Mouse (Mus musculus): ENCODE measurements at regions not wholly inside any gene's neighbourhood (a gene's known extent, or its start where the extent isn't known, plus 50 kb on each side); places are given as distances from the start of the nearest gene placed in this dataset.

DNA sequence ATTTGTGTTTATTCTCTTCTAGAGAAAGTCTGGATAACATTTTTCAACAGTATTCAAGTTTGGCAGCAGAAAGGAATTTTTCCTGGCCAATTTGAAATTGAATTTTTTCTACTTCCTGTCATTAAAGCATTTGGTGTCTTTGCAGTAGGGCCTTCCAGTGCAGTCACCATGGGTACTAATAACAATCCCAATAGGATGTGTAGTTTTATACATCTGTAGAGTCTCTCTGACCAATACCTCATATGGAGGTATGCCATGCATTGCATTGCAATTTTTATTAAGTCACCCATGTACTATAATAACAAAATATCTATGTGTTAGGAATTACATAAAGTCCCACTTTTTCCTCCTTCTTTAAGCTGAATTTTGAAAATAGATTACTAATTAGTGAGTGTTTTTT lies 2257.4 kb upstream of the Aga start:
- Histone ChIP-seq H3K4me1 (no peaks in the 10 kb centered on the region), H3K27me3 (no peaks in the 10 kb centered on the region), H3K27ac (no peak overlapping the region), H3K4me2 (no peak overlapping the region), H3K4me3 (no peak overlapping the region), H3K36me3 (ENCODE audit: poor library complexity, severe bottlenecking) (no peaks in the 10 kb centered on the region), H3K9me3 (replicated peaks) (no peaks in the 10 kb centered on the region), H3K9ac (no peak overlapping the region)
- ATAC-seq: no peak

DNA sequence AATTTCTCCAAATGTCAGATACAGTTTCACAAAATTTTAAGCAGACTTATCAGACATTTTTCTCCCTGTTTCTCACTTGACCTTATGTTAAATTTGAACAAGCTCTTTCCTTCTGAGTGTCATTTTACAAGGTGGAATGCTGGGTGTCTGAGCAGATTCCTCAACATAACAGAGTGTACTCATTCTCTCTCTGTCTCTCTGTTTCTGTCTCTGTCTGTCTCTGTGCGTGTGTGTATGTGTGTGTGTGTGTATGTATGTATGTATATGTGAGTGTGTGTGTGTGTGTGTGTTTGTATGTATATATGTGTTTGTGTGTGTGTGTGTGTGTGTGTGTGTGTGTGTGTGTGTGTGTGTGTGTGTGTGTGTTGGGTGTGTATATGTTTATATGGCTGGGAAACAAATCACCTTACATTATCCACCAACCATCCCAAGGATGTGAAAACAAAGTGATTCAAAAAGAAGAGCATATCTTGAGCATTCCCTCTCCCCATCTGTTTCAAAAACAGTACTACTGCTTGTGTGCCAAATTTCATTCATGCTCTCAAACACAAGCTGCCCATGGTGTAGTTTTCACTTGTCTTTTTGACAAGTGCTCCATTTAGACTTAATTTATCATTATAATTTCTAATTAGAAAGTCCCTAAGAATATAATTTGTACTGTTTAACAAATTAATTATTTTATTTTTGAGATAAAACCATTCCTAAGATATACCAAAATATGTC lies 2213.1 kb upstream of the Aga start:
- Histone ChIP-seq H3K36me3 (ENCODE audit: poor library complexity, severe bottlenecking) (no peaks in the 10 kb centered on the region), H3K9me3 (replicated peaks) (no peaks in the 10 kb centered on the region), H3K27ac (no peak overlapping the region), H3K4me2 (no peak overlapping the region), H3K4me1 (no peaks in the 10 kb centered on the region), H3K27me3 (no peaks in the 10 kb centered on the region), H3K4me3 (no peak overlapping the region), H3K9ac (no peak overlapping the region)
- WGBS: 78% methylated on average over 1 of the region's 1 CpGs
- ATAC-seq: peak; percentile 85; the same call in 1 of the 2 replicates

Data from forebrain, embryonic 13.5 days (tissue).